Mouse (Mus musculus) cortical plate, adult 2 months (tissue): ENCODE measurements at regions not wholly inside any gene's neighbourhood (a gene's known extent, or its start where the extent isn't known, plus 50 kb on each side); places are given as distances from the start of the nearest gene placed in this dataset.

Experiments
- H3K27ac ChIP-seq: fragments of 200-500 bp; 2 replicates; pipeline ENCODE4 v1.5.1; 2012; ENCODE audit warnings: low read length, control low read depth, inconsistent platforms; ENCODE audit not compliant: insufficient read depth
- H3K4me1 ChIP-seq: fragments of 200-500 bp; 2 replicates; pipeline ENCODE4 v1.6.1; 2011; ENCODE audit warnings: low read length; ENCODE audit not compliant: control insufficient read depth, insufficient read depth
- H3K4me3 ChIP-seq: fragments of 200-500 bp; 2 replicates; pipeline ENCODE4 v1.5.1; 2011; ENCODE audit warnings: mild to moderate bottlenecking, low read length, control low read depth; ENCODE audit not compliant: insufficient read depth
- CTCF ChIP-seq: fragments of 200-500 bp; IDR thresholded peaks from 2 replicates; pipeline ENCODE4 v1.5.1; 2011; ENCODE audit warnings: mild to moderate bottlenecking, control low read depth, low read length; ENCODE audit not compliant: insufficient read depth; ENCODE audit errors: extremely low read depth
- POLR2A ChIP-seq: fragments of 200-500 bp; IDR thresholded peaks from 2 replicates; pipeline ENCODE4 v1.6.1; 2011; ENCODE audit warnings: mild to moderate bottlenecking, low read length, control low read depth; ENCODE audit not compliant: insufficient read depth; ENCODE audit errors: extremely low read depth

DNA sequence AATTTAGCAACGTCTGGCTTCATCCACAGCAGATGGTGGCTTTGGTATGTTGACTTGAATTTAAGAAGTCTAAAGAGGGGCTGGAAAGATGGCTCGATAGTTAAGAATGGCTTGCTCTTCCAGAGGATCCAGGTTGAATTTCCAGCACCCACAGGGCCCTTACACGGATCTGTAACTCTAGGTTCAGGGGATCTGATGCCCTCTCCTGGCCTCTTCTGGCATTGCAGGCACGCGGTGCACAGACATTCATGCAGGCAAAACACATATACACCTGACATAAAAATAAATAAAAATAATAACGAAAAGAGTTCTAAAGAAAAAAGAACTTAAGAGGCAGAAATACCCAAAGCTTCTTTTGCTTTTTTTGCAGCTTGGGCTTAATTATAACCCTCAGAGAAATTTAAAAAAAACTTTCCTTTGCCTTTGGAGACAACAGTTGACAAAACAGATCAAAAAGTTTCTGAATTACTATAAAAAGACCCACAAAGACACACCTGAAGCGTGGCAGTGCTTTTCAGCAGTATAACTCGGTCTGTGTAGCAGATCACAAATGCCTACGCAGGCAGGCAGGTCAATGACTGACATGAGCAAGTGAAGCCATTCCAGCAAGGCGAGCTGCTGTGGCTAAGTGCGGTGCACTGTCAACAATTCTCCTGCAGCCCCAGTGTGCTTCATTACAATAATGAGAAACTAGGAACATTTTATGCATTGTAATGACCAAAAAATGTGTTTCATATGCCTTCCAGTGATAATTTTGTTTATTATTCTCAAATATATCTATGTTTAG lies 85.5 kb upstream of the Pgrmc2 start:
- no peaks in the 10 kb centered on the region for H3K4me1 ChIP-seq
- TF ChIP-seq CTCF (no peak), POLR2A (no peak)
- no peak overlapping the region for H3K27ac ChIP-seq
- H3K4me3 ChIP-seq: no peak overlapping the region

DNA sequence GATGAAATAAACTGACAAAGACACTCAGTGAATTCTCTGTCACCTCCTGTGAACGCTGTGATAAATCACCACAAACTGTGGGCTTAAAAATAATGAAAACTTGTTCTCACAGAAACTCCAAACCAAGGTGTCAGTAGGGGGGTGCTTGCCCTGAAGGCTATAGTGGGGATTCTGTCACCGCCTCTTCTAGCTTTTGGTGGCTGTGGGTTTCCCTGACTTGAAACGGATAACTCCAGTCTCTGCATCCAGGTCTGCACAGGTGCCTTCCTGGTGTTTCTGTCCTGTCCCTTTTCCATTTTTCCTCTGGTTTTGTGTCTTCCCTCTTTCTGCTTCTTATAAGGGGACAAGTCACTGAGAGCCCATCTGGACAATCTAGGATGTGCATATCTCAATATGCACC lies 84.6 kb upstream of the Pgrmc2 start:
- no peak for TF ChIP-seq CTCF
- TF ChIP-seq POLR2A: no peak
- no peaks in the 10 kb centered on the region for H3K4me1 ChIP-seq
- H3K27ac ChIP-seq: no peak overlapping the region
- no peak overlapping the region for H3K4me3 ChIP-seq

DNA sequence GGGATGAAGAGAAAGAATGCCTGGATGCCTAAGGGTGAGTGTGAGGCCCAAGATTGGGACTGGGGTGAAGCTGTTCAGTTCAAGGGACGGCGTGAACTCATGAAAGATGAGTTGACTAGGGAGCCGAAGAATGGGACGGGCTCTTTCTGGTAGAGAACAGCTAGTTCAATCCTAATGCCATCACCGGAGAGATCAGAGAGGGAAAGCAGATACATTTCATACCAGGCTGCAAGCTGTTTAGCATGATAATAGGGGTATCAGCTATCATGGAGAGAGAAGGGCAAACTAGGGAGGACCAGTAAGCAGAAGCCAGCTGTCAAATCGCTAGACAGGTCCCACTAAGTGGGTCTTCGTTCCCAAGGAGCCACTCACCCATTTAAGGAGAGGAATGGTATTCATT lies 81.9 kb upstream of the Pgrmc2 start:
- Histone ChIP-seq H3K4me3 (no peak overlapping the region), H3K27ac (no peak overlapping the region), H3K4me1 (no peaks in the 10 kb centered on the region)
- TF ChIP-seq CTCF (no peak), POLR2A (no peak)

- 0 out of 2 replicates have a peak, but pooled peaks cover 1% of the 10 kb centered on the region for H3K4me1 ChIP-seq
- H3K27ac ChIP-seq: no peak overlapping the region
- no peak overlapping the region for H3K4me3 ChIP-seq
- TF ChIP-seq CTCF: no peak
- TF ChIP-seq POLR2A: no peak
Measured at GRCm38 (mm10) chr3:41163767-41164166, 80.9 kb upstream of the Pgrmc2 start.

GRCm38 (mm10) chr3:41162514-41162913 lies 79.7 kb upstream of the Pgrmc2 start:
- TF ChIP-seq POLR2A (no peak), CTCF (no peak)
- no peak overlapping the region for H3K4me3 ChIP-seq
- 0 out of 2 replicates have a peak, but pooled peaks cover 1% of the 10 kb centered on the region for H3K4me1 ChIP-seq
- no peak overlapping the region for H3K27ac ChIP-seq

GRCm38 (mm10) chr3:41160648-41161047 lies 77.8 kb upstream of the Pgrmc2 start:
- Histone ChIP-seq H3K4me1 (0 out of 2 replicates have a peak, but pooled peaks cover 1% of the 10 kb centered on the region), H3K4me3 (no peak overlapping the region), H3K27ac (no peak overlapping the region)
- TF ChIP-seq POLR2A (no peak), CTCF (no peak)

- peaks cover 3% of the 10 kb centered on the region; the same call in 1 of the 2 replicates for H3K4me1 ChIP-seq
- no peak overlapping the region for H3K4me3 ChIP-seq
- TF ChIP-seq CTCF (no peak), POLR2A (no peak)
- H3K27ac ChIP-seq: no peak overlapping the region
Measured at GRCm38 (mm10) chr3:41158314-41158973, 75.6 kb upstream of the Pgrmc2 start.

DNA sequence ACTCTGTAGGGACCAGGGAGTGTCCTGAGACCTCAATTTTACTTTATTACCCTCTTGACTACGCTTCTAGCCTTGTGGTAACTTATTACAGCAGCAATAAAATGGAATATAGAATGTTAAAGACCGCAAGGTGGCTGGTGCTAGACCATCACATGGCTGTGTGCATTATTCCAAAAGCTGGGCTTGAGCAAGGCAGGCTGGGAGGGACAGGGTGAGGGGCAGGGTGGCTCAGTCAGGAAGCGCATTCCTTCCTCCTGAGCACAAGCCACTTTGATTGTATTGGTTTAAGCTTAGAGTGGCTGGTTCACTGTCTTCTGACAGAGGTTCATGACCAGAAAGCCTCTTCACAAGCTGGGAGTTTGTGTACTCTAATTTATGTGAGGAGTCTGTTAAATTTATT lies 74.6 kb upstream of the Pgrmc2 start:
- TF ChIP-seq CTCF (no peak), POLR2A (no peak)
- Histone ChIP-seq H3K4me1 (peaks cover 3% of the 10 kb centered on the region; the same call in 1 of the 2 replicates), H3K27ac (no peak overlapping the region), H3K4me3 (no peak overlapping the region)

GRCm38 (mm10) chr3:41156562-41156961 lies 73.7 kb upstream of the Pgrmc2 start:
- TF ChIP-seq POLR2A (no peak), CTCF (no peak)

More at GRCm38 (mm10) chr3:41156562-41156961, 73.7 kb upstream of the Pgrmc2 start:
- Histone ChIP-seq H3K27ac (no peak overlapping the region), H3K4me3 (no peak overlapping the region), H3K4me1 (peaks cover 3% of the 10 kb centered on the region; the same call in 1 of the 2 replicates)
